Mouse (Mus musculus): ENCODE results near the gene Otx2.

The Otx2 gene

GRCm38 (mm10) chr14:48673541-48673940 is at the start of gene Otx2:
Gene Otx2 (minus strand): TSS chr14:48673819.
- DNase-seq (ENCODE audit: low spot score) = no peak

- no peak for DNase-seq (ENCODE audit: low spot score)
Measured at GRCm38 (mm10) chr14:48722763-48723162, 49.1 kb upstream of the Otx2 start.

GRCm38 (mm10) chr14:48719296-48719695 is 45.7 kb upstream of the Otx2 start:
- no peak for DNase-seq (ENCODE audit: low spot score)

GRCm38 (mm10) chr14:48717632-48718279 is 44.1 kb upstream of the Otx2 start:
- no peak for DNase-seq (ENCODE audit: low spot score)

GRCm38 (mm10) chr14:48716456-48716855 is 42.8 kb upstream of the Otx2 start:
- no peak for DNase-seq (ENCODE audit: low spot score)

- no peak for DNase-seq (ENCODE audit: low spot score)
Measured at GRCm38 (mm10) chr14:48710871-48711370, 37.3 kb upstream of the Otx2 start.

- no peak for DNase-seq (ENCODE audit: low spot score)
Measured at GRCm38 (mm10) chr14:48710062-48710870, 36.6 kb upstream of the Otx2 start.

GRCm38 (mm10) chr14:48709371-48710061 is 35.9 kb upstream of the Otx2 start:
- DNase-seq (ENCODE audit: low spot score) = no peak

- no peak for DNase-seq (ENCODE audit: low spot score)
Measured at GRCm38 (mm10) chr14:48707844-48708383, 34.3 kb upstream of the Otx2 start.

- no peak for DNase-seq (ENCODE audit: low spot score)
Measured at GRCm38 (mm10) chr14:48707391-48707790, 33.8 kb upstream of the Otx2 start.

- no peak for DNase-seq (ENCODE audit: low spot score)
Measured at GRCm38 (mm10) chr14:48700790-48701370, 27.3 kb upstream of the Otx2 start.

- DNase-seq (ENCODE audit: low spot score) = no peak
Measured at GRCm38 (mm10) chr14:48679590-48679989, 6.0 kb upstream of the Otx2 start.

GRCm38 (mm10) chr14:48678674-48679073 is 5.1 kb upstream of the Otx2 start:
- DNase-seq (ENCODE audit: low spot score) = no peak

GRCm38 (mm10) chr14:48674036-48674831 is 615 bp upstream of the Otx2 start:
- DNase-seq (ENCODE audit: low spot score) = no peak

GRCm38 (mm10) chr14:48672611-48673176 is 925 bp downstream of the Otx2 start:
- no peak for DNase-seq (ENCODE audit: low spot score)

- DNase-seq (ENCODE audit: low spot score) = no peak
Measured at GRCm38 (mm10) chr14:48671480-48672240, 2.0 kb downstream of the Otx2 start.

- DNase-seq (ENCODE audit: low spot score) = no peak
Measured at GRCm38 (mm10) chr14:48670761-48671479, 2.7 kb downstream of the Otx2 start.

- DNase-seq (ENCODE audit: low spot score) = no peak
Measured at GRCm38 (mm10) chr14:48670258-48670630, 3.4 kb downstream of the Otx2 start.

- no peak for DNase-seq (ENCODE audit: low spot score)
Measured at GRCm38 (mm10) chr14:48669541-48670257, 3.9 kb downstream of the Otx2 start.

Measured in MN1 (cell line).